Mouse (Mus musculus) embryonic fibroblast, embryonic 13.5 days (primary cell): ENCODE results near the gene Rptor.

Experiments used
- CTCF ChIP-seq: IDR thresholded peaks from 2 replicates; pipeline ENCODE4 v1.5.1; 2011; ENCODE audit warnings: mild to moderate bottlenecking, control low read depth, low read length, moderate library complexity, borderline replicate concordance; ENCODE audit not compliant: insufficient read depth
- POLR2A ChIP-seq: IDR thresholded peaks from 2 replicates; pipeline ENCODE4 v1.6.1; 2011; ENCODE audit warnings: low read depth, mild to moderate bottlenecking, control low read depth, low read length, moderate library complexity

DNA sequence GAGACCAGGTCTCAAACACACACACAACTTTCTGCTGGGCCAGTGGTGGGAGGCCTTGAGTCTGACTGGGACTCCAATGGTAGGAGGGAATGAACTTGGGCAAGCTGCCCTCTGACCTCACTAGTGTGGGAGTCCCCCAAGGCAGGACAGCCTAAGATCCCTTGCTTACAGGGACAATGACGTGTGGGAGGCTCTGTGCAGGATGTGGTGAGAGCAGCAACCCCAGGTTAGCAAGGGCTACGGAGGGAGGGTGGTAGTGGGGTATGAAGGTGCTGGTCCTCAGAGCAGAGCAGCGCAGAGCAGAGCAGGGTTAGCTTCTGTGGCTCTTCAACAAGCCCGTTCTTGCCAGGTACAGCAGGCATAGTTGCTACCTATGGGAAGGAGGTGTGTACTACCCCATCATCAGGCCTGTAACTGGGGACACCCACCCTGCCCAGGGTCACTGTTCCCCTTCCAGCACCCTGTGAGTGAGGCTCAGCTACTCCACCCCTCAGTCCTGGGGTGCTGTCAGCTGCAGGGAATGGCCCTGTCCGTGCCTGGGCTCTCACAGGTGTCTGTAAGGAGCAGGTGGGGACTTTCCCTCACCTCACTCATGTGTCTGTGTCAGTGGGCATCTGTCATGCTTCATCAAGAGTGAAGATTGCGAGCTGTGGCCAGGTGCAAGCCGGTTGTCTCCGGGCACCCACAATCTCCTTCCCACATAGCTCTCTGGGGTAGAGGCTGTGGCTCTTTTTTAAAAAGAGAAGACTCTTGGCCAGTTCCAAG is 331.3 kb downstream of the Rptor start:
- no peak for TF ChIP-seq POLR2A
- no peak for TF ChIP-seq CTCF
